Mouse (Mus musculus): ENCODE results near the gene Dusp10. TPM values are rescaled to one million over a fixed set of nuclear protein-coding genes. Genes with fewer than 3 reads are reported as not detected.

Gene Dusp10
- polyA plus RNA-seq, 1 experiment from 2014 or later = 17.2 TPM

DNA sequence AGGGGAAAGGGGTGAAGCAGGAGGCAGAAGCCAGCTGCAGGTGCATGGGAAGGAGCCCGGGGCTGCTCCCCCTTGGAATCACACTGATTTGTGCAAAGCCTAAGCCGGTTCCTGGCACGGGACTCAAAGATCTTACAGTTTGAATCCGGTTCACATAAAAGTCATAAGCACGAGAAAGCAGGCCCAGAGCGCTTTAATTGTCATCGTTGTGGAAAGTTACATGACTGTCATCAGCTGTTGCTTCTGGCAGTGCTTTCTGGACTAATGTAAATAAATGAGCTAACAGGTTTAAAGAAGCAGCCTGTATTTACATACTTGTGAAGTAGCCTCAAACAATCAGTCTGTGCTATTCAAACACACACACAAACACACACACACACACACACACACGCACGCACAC lies 47.3 kb downstream of the Dusp10 start:
- no peak overlapping the region for H3K9ac ChIP-seq
- peak overlapping the region; percentile 18; the same call in 1 of the 2 replicates for H3K27ac ChIP-seq
- no peaks in the 10 kb centered on the region for H3K9me3 ChIP-seq
- H3K4me2 ChIP-seq = no peak overlapping the region
- ATAC-seq (ENCODE audit: insufficient number of reproducible peaks, low FRiP score, low TSS enrichment, low read depth) = no peak
- H3K36me3 ChIP-seq = no peaks in the 10 kb centered on the region
- no peaks in the 10 kb centered on the region for H3K4me1 ChIP-seq
- H3K4me3 ChIP-seq = no peak overlapping the region
- H3K27me3 ChIP-seq = no peaks in the 10 kb centered on the region
- WGBS = 52% methylated on average over 9 of the region's 9 CpGs

DNA sequence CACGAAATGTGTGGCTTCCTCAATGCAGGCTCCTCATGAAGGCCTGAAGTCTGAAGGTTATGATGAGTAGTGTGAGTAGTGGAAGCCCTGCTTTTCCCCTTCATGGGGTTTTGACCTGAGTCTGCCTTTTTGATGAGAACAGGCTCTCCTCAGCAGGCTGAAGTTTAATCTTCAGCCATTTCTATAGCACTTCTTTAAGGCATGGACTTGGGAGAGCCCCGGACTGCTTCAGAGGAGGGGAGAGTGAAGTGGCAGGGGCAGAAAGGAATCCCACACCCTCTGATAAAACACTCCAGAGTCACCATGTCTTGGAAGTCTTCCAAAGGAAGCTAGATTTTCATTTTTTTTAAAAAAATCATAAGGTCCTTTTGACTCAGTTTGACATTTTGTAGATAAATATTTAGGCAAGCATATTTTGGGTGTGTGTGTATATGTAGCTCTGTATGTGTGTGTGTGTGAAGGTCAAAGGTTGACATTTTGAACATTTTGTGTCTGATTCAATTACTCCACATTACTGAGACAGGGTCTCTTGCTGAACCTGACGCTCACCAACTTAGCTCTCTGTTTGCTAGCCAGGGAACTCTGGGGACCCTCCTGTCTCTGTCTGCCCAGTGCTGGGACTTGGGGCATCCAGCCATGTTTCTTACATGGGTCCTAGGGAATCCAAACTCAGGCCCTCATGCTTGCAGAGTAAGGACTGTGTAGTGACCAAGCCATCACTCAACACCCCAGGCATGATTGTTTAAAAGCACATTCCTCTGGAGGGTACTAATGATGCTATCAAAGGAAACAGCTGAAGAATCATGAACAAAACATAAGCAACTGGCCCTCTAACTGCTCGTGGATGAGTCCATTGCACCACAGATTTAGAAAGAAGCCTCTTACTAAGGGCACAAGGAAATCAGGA lies 48.0 kb downstream of the Dusp10 start:
- Histone ChIP-seq H3K4me1 (0 out of 2 replicates have a peak, but pooled peaks cover 3% of the 10 kb centered on the region), H3K4me2 (no peak overlapping the region), H3K9me3 (no peaks in the 10 kb centered on the region), H3K36me3 (no peaks in the 10 kb centered on the region), H3K9ac (no peak overlapping the region), H3K27ac (no peak overlapping the region), H3K4me3 (no peak overlapping the region), H3K27me3 (no peaks in the 10 kb centered on the region)
- no peak for ATAC-seq (ENCODE audit: insufficient number of reproducible peaks, low FRiP score, low TSS enrichment, low read depth)
- WGBS = 69% methylated on average over 4 of the region's 4 CpGs

DNA sequence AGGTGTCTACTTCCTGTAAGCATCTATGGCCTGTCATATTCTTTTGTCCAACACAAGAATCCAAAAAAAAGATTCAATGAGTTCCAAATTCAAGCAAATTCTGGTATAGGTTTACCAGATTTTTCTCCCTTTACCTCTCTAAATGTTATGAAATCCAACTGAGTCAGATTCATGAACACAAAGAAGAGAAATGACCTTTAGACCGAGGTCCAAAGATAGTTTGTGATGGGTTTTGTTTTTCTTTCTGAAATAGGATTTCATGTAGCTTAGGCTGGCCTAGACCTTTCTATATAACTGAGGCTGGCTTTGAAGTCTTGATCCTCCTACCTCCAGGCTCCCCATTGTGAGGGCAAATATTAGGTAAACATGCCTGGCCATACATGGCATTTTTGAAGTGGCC lies 48.8 kb downstream of the Dusp10 start:
- Histone ChIP-seq H3K4me3 (no peak overlapping the region), H3K9ac (no peak overlapping the region), H3K27me3 (no peaks in the 10 kb centered on the region), H3K36me3 (no peaks in the 10 kb centered on the region), H3K27ac (no peak overlapping the region), H3K4me1 (0 out of 2 replicates have a peak, but pooled peaks cover 4% of the 10 kb centered on the region), H3K4me2 (no peak overlapping the region), H3K9me3 (no peaks in the 10 kb centered on the region)
- WGBS = 84% methylated on average over 1 of the region's 1 CpGs
- no peak for ATAC-seq (ENCODE audit: insufficient number of reproducible peaks, low FRiP score, low TSS enrichment, low read depth)

DNA sequence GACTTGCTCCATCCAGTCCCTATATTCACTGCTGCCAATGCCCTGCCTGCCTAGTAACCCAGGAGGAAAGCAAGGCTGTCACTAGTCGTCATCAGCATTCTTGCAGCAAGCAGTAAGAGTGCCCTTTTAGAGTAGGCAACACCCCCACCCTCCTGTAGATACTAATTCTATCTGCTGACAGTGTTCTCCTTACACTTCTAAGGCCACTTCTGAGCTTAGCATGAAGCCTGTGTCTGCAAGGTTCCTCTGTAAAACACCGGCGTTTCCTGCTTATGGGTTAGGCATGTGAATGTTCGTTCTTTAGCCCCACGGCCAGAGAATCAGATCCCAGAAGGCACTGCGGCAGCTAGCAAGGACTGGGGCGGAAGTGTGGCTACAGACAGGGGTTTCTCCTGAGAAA lies 51.2 kb downstream of the Dusp10 start:
- no peak for ATAC-seq (ENCODE audit: insufficient number of reproducible peaks, low FRiP score, low TSS enrichment, low read depth)
- Histone ChIP-seq H3K27ac (no peak overlapping the region), H3K4me3 (no peak overlapping the region), H3K9ac (no peak overlapping the region), H3K27me3 (no peaks in the 10 kb centered on the region), H3K4me2 (no peak overlapping the region), H3K4me1 (0 out of 2 replicates have a peak, but pooled peaks cover 4% of the 10 kb centered on the region), H3K36me3 (peaks cover 6% of the 10 kb centered on the region; the same call in 1 of the 2 replicates), H3K9me3 (no peaks in the 10 kb centered on the region)
- 64% methylated on average over 7 of the region's 7 CpGs for WGBS

DNA sequence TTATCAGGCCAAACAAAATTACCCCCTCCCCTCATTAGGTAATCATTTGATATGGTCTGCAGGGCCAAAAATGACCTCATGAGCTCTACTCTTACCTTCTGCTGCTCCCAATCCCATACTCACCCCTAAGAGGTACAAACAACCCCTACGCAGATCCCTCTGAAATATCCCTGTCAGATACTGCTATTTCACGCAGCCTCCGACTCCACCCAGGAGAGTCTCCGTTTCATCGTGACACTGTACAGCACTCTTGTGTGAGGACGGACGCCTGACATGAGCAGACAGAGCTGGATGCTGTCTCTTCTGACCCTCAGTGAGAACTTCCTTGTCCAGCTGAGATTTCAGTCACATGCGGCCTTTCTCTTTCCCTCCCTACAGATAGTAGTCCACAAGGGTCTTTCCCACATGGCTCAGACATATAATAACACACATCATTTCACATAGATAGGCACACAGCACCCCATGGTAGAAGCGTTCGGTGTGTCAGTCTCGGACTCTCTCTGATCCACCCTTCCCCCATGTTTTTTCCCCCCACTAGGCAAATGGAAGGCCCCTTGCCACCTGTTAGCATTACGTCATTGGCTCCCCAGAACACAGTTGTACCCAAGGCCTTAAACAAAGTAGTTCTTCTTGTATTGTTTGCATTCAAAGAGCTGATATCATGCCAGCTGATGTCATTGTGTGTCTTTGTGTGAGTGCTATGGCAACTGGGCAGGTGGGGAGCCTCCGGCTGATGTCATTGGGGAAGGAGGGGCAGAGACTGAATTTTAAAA lies 52.7 kb downstream of the Dusp10 start:
- Histone ChIP-seq H3K4me2 (no peak overlapping the region), H3K9ac (no peak overlapping the region), H3K27me3 (no peaks in the 10 kb centered on the region), H3K4me1 (0 out of 2 replicates have a peak, but pooled peaks cover 4% of the 10 kb centered on the region), H3K9me3 (no peaks in the 10 kb centered on the region), H3K4me3 (no peak overlapping the region), H3K27ac (no peak overlapping the region), H3K36me3 (peaks cover 15% of the 10 kb centered on the region)
- peak; percentile 52; the same call in 1 of the 2 replicates for ATAC-seq (ENCODE audit: insufficient number of reproducible peaks, low FRiP score, low TSS enrichment, low read depth)
- 87% methylated on average over 13 of the region's 13 CpGs for WGBS

DNA sequence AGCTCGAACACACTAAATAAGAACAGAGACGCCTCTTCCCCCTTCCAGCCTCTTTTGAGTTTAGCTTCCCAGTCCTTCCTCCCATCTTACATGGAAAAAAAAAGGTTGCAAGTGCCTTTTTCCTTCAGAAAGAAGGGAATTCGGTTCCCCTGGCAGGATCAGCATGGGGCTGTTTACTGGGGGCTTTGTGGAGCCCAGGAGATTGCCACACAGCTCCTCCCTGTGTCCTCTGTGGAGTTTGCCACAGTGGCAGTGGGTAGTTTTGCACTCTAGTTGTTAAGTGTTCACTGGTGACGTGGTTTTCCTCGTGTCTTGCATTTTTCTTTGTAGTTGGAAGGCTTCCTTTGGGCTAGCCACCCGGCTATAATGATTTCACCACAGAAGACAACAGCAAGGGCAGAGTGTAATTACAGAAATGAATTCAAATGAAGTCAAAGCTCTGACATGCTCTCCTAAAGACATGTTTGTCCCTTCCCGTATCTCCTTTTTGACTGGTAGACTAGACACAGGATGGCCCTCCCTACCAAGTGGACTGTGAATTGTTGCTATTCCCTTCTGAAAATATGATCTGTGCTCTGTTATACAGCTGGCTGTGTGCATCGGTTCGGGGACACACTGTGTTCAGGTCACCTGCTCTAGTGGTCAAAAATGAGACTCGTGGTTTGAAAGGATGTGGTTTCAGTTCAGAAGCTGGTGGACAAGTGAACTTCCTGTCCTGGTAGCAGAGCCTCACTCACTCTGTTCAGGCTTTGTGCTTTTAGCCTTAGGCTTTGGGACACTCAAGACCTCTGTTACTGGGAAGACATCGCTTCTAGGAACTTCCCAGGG lies 53.6 kb downstream of the Dusp10 start:
- H3K27ac ChIP-seq = no peak overlapping the region
- 0 out of 2 replicates have a peak, but pooled peaks cover 4% of the 10 kb centered on the region for H3K4me1 ChIP-seq
- no peak overlapping the region for H3K4me2 ChIP-seq
- H3K9me3 ChIP-seq = no peaks in the 10 kb centered on the region
- WGBS = 73% methylated on average over 11 of the region's 11 CpGs
- no peak overlapping the region for H3K9ac ChIP-seq
- ATAC-seq (ENCODE audit: insufficient number of reproducible peaks, low FRiP score, low TSS enrichment, low read depth) = no peak
- H3K4me3 ChIP-seq = no peak overlapping the region
- H3K36me3 ChIP-seq = peaks cover 24% of the 10 kb centered on the region
- no peaks in the 10 kb centered on the region for H3K27me3 ChIP-seq

DNA sequence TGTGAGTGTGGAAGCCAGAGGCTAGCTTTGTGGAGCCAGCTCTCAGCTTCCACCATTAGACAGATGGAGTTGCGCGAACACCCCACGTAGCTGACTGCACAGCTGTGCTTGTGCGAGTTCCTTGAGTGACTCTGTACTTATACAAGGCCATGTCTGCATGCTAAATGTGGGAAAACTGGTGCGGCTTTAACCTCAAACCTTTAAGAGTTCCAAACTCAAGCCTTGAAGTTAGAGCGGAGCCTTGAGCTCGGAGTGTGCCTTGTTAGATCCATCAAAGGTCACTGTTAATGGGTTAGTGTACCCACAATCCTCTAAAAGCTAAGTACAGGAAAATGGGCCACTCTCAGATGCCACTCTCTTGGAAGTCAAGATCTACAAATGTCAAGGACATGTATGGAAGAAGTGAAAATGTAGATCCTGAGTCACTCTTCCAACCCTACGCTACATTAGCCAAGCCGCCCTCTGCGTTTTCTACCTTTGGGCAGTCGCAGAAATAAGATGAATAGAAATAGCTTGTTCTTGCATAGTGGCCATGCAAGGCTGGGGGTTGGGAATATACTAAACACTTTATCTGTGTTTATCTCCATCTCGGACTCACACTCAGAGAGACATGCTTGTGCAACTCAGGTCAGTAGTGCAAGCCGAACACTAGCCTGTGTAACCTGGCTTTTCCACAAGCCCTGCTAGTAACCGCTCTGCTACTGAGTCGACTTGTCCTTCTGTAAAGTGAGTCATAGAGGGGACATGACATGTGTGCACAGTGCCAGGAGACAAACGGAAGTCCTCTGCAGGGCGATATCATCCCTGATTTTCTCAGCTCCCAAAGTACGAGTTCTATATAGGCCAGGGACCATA lies 54.8 kb downstream of the Dusp10 start:
- 93% methylated on average over 18 of the region's 18 CpGs for WGBS
- H3K27me3 ChIP-seq = no peaks in the 10 kb centered on the region
- no peak for ATAC-seq (ENCODE audit: insufficient number of reproducible peaks, low FRiP score, low TSS enrichment, low read depth)
- no peak overlapping the region for H3K4me2 ChIP-seq
- no peak overlapping the region for H3K27ac ChIP-seq
- H3K4me3 ChIP-seq = no peak overlapping the region
- peaks cover 24% of the 10 kb centered on the region for H3K36me3 ChIP-seq
- H3K9me3 ChIP-seq = no peaks in the 10 kb centered on the region
- H3K4me1 ChIP-seq = 0 out of 2 replicates have a peak, but pooled peaks cover 4% of the 10 kb centered on the region
- no peak overlapping the region for H3K9ac ChIP-seq

DNA sequence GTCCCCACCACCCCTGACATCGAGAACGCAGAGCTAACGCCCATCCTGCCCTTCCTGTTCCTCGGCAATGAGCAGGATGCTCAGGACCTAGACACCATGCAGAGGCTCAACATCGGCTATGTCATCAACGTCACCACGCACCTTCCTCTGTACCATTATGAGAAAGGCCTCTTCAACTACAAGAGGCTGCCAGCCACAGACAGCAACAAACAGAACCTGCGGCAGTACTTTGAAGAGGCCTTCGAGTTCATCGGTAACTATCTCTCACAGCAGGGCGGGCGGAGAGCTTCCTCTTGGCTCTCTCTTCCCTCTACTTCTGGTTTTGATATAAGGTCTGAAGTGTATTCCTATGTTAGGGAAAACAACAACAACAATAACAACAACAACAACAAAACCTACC lies 55.9 kb downstream of the Dusp10 start:
- H3K9me3 ChIP-seq = no peaks in the 10 kb centered on the region
- H3K36me3 ChIP-seq = peaks cover 32% of the 10 kb centered on the region
- WGBS = 95% methylated on average over 12 of the region's 12 CpGs
- no peak overlapping the region for H3K4me3 ChIP-seq
- ATAC-seq (ENCODE audit: insufficient number of reproducible peaks, low FRiP score, low TSS enrichment, low read depth) = no peak
- no peaks in the 10 kb centered on the region for H3K27me3 ChIP-seq
- H3K4me1 ChIP-seq = 0 out of 2 replicates have a peak, but pooled peaks cover 4% of the 10 kb centered on the region
- H3K9ac ChIP-seq = no peak overlapping the region
- H3K4me2 ChIP-seq = no peak overlapping the region
- no peak overlapping the region for H3K27ac ChIP-seq

DNA sequence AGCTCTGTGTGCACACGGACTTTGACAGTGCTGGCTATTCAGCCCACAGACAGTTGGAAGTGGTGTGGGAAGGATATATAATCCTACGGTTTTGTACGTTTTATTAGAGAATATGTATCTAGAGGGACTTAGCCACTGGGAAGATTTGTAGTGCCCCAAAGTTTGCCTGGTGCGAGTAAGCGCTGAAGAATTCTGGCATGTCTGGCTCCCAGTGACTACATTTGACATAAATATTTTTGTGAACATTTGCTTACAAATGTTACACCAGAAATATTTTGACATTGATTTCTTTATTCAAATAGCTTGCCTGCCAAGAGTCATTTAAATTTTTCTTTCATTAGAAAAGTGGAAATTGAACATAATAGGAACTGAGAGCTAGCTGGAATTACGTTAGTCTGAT lies 63.0 kb downstream of the Dusp10 start:
- Histone ChIP-seq H3K4me2 (no peak overlapping the region), H3K36me3 (peaks cover 22% of the 10 kb centered on the region), H3K27me3 (no peaks in the 10 kb centered on the region), H3K4me3 (no peak overlapping the region), H3K9me3 (no peaks in the 10 kb centered on the region), H3K9ac (no peak overlapping the region), H3K27ac (0 out of 2 replicates have a peak overlapping the region, but pooled peaks have one; percentile 27), H3K4me1 (peaks cover 3% of the 10 kb centered on the region; the same call in 1 of the 2 replicates)
- 52% methylated on average over 6 of the region's 6 CpGs for WGBS
- no peak for ATAC-seq (ENCODE audit: insufficient number of reproducible peaks, low FRiP score, low TSS enrichment, low read depth)

DNA sequence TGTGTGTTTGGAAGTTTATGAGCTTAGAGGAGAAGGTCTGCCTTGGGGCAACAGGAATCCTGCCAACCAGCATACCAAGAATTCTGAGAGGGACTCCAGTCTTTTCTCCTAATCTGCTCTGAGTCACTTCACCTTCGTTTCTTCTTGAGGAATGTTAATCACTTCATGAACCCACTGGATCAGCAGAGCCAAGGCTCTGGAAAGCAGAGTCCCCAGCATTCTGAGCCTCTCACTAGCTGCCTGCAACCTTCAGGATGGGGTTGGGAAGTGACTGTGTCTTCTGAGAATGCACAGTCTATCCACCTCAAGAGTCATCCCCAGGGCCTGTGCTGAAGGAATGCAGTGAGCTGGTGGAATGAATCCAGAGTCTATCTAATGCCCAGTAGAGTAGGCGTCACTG lies 63.7 kb downstream of the Dusp10 start:
- peaks cover 15% of the 10 kb centered on the region for H3K36me3 ChIP-seq
- WGBS = 26% methylated on average over 2 of the region's 2 CpGs
- no peak overlapping the region for H3K4me3 ChIP-seq
- peaks cover 3% of the 10 kb centered on the region; the same call in 1 of the 2 replicates for H3K4me1 ChIP-seq
- ATAC-seq (ENCODE audit: insufficient number of reproducible peaks, low FRiP score, low TSS enrichment, low read depth) = no peak
- H3K27me3 ChIP-seq = no peaks in the 10 kb centered on the region
- no peak overlapping the region for H3K9ac ChIP-seq
- no peaks in the 10 kb centered on the region for H3K9me3 ChIP-seq
- H3K4me2 ChIP-seq = no peak overlapping the region
- H3K27ac ChIP-seq = peak overlapping the region; percentile 48; the same call in 1 of the 2 replicates
